In the genomic region with DNA sequence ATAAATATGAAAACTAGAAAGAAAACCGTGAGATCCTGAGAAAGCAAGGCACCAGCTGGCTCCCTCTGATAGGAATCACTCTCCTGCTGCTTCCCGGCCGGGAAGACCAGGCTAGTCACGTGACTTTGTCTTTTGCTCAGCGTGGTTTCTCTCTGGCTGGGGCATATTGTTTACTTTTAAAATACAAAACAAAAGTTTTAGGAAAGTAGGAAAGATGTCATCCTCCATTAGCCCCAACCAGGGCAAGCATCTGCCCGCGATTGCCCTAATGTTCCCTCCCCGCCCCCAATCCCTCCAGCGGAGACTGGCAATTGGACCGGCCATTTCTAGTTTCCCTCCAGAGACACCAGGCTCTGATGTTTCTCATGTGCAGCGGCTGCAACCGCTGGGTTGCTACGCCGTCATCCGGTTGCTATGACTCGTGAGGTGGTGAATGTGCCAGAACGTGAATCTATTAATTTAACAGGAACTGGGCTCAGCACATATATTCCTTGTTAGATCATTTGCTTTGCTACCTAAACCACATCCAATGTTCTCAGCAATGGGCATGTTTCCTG, we compare ENCODE assay signal across 1 mouse cellular context.
TF ChIP-seq lines count a peak whose summit lies in the region.

No protein-coding gene starts in this region.

TF ChIP-seq in MEL, 35 proteins besides CTCF, POLR2A, EP300 and RAD21 (continued from another document):
- TF ChIP-seq USF1 (IDR thresholded peaks at IDR 0.05; ENCODE audit: low read depth, low read length) = peak; percentile 91
- no peak for TF ChIP-seq ZNF384 (IDR thresholded peaks at IDR 0.05; ENCODE audit: low read depth, low read length)
- no peak for TF ChIP-seq CHD1 (IDR thresholded peaks at IDR 0.05; ENCODE audit: low read depth, low read length)
- TF ChIP-seq SIN3A (IDR thresholded peaks at IDR 0.05; ENCODE audit: low read length) = no peak; the same call in 1 of the 2 replicates
- TF ChIP-seq ZKSCAN1 (IDR thresholded peaks at IDR 0.05; ENCODE audit: low read depth, low read length) = no peak
- TF ChIP-seq GATA1 (IDR thresholded peaks at IDR 0.05; ENCODE audit: low read depth, low read length) = no peak
- TF ChIP-seq NRF1 (IDR thresholded peaks at IDR 0.05; ENCODE audit: insufficient read depth, low read depth, low read length, poor library complexity, severe bottlenecking) = no peak
- no peak for TF ChIP-seq GABPA (IDR thresholded peaks at IDR 0.05; ENCODE audit: low read depth, low read length)
- TF ChIP-seq MAZ (IDR thresholded peaks at IDR 0.05; ENCODE audit: low read depth, low read length) = no peak
- no peak for TF ChIP-seq JUND (IDR thresholded peaks at IDR 0.05; ENCODE audit: low read depth, low read length)
- no peak for TF ChIP-seq MYC (IDR thresholded peaks at IDR 0.05; ENCODE audit: low read depth, low read length)
- no peak for TF ChIP-seq HCFC1 (IDR thresholded peaks at IDR 0.05; ENCODE audit: low read depth, low read length)
- TF ChIP-seq TCF12 (IDR thresholded peaks at IDR 0.05; ENCODE audit: low read depth, low read length) = no peak
- no peak; the same call in 1 of the 2 replicates for TF ChIP-seq ETS1 (IDR thresholded peaks at IDR 0.05; ENCODE audit: low read depth, low read length)
- TF ChIP-seq E2F4 (IDR thresholded peaks at IDR 0.05; ENCODE audit: borderline replicate concordance, low read depth, low read length) = no peak
